Mouse (Mus musculus) midbrain, embryonic 14.5 days (tissue): Measurements from ENCODE around the gene Plac9a. TPM values are rescaled to one million over a fixed set of nuclear protein-coding genes. Genes with fewer than 3 reads are reported as not detected.
"Not testable (repeated sequence)": the region's sequence is repeated elsewhere in the genome, so short reads cannot be mapped to it uniquely, and the experiment has no call there.

Source experiments
- ATAC-seq: fragments of 200-750 bp; cut with Nextera tagmentation; 2 replicates; pipeline ENCODE4 v1.8.0; 2017; ENCODE audit warnings: moderate number of reproducible peaks, moderate library complexity; ENCODE audit not compliant: low FRiP score, low TSS enrichment
- DNase-seq: peaks from one replicate; pipeline ENCODE4 v3.0.0-alpha.2; 2015
- H3K27ac ChIP-seq: fragments of 300-500 bp; sonication (generic); replicated peaks from 2 replicates; pipeline ENCODE4 v1.5.1; 2014; ENCODE audit warnings: mild to moderate bottlenecking, low read depth, low read length, moderate library complexity
- H3K27me3 ChIP-seq: fragments of 300-500 bp; sonication (generic); 2 replicates; pipeline ENCODE4 v1.6.1; 2014; ENCODE audit warnings: low read length, control low read depth, mixed read lengths; ENCODE audit not compliant: control insufficient read depth, insufficient read depth
- H3K36me3 ChIP-seq: fragments of 300-500 bp; sonication (generic); 2 replicates; pipeline ENCODE4 v1.6.1; 2014; ENCODE audit warnings: low read length, control low read depth; ENCODE audit not compliant: control insufficient read depth, insufficient read depth
- H3K4me1 ChIP-seq: fragments of 300-500 bp; sonication (generic); 2 replicates; pipeline ENCODE4 v1.6.1; 2014; ENCODE audit warnings: mild to moderate bottlenecking, antibody characterized with exemption, low read length, control low read depth; ENCODE audit not compliant: control insufficient read depth, insufficient read depth
- H3K4me2 ChIP-seq: fragments of 300-500 bp; sonication (generic); 2 replicates; pipeline ENCODE4 v1.6.1; 2014; ENCODE audit warnings: mild to moderate bottlenecking, low read length, moderate library complexity
- H3K4me3 ChIP-seq: fragments of 300-500 bp; sonication (generic); replicated peaks from 2 replicates; pipeline ENCODE4 v1.5.1; 2014; ENCODE audit warnings: low read depth, low read length
- H3K9ac ChIP-seq: fragments of 300-500 bp; sonication (generic); replicated peaks from 2 replicates; pipeline ENCODE4 v1.6.1; 2014; ENCODE audit warnings: mild to moderate bottlenecking, low read length, moderate library complexity
- H3K9me3 ChIP-seq: fragments of 300-500 bp; sonication (generic); 2 replicates; pipeline ENCODE4 v1.6.1; 2016; ENCODE audit warnings: low read length, control low read depth, mixed read lengths; ENCODE audit not compliant: control insufficient read depth
- WGBS: fragments of 180-500 bp; shearing (Covaris S2); extraction: QIAGEN DNeasy Blood & Tissue Kit; methylation state at CpG from one replicate; pipeline ENCODE4 v1.1.7; 2014; 5-methylcytosine and 5-hydroxymethylcytosine counted together
- polyA plus RNA-seq: library from polyadenylated mRNA; unstranded; fragments of >200 nt; fragmentation: Nextera tagmentation; extraction: Ambion mirVana; gene quantifications from 2 replicates; pipeline ENCODE4 v1.2.1, GENCODE M21; 2014

Gene Plac9a
- polyA plus RNA-seq, 1 experiment from 2014 or later = not detected

DNA sequence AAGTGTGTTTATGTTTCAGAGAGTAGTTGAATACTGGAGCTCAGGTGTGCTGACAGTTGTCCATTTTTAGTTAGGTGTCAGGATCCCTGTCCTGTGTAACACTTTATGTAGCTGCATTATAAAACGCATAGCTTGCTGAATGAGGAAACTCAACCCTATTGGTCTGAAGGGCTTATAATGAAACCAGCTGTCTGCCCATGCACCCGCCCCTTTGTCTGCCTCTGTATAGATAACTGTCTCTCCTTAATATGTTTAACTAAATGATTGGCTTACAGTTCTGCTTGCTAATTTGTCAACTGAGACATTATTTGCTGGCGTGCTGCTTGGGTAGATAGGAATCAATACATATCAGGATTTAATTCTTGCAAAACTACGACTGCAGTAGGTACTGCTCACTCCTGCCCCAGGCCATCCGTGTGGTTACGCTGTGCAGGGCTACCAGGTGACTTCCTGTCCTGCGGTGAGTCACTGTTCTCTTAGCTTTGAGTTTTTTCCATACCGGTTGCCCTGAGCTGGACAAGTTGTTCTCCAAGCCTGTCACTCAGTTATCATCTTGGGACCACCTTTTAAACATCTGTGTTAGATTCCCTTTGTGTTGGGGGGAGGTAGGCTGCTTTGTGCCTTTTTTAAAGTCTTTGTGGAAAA is 47.5 kb downstream of the Plac9a start:
- Histone ChIP-seq H3K9ac (no peak overlapping the region), H3K4me1 (no peaks in the 10 kb centered on the region), H3K27ac (no peak overlapping the region), H3K4me3 (no peak overlapping the region), H3K9me3 (no peaks in the 10 kb centered on the region), H3K27me3 (no peaks in the 10 kb centered on the region), H3K4me2 (no peak overlapping the region), H3K36me3 (no peaks in the 10 kb centered on the region)
- DNase-seq = no peak
- 62% methylated on average over 8 of the region's 8 CpGs for WGBS
- no peak for ATAC-seq

- Histone ChIP-seq H3K27me3 (no peaks in the 10 kb centered on the region), H3K9ac (no peak overlapping the region), H3K9me3 (no peaks in the 10 kb centered on the region), H3K4me1 (no peaks in the 10 kb centered on the region), H3K4me3 (no peak overlapping the region), H3K27ac (no peak overlapping the region), H3K36me3 (no peaks in the 10 kb centered on the region), H3K4me2 (no peak overlapping the region)
- ATAC-seq = no peak
- no peak for DNase-seq
- WGBS = 91% methylated on average over 16 of the region's 16 CpGs
These were observed 49.0 kb downstream of the Plac9a start for GRCm38 (mm10) chr14:25853717-25854452.

GRCm38 (mm10) chr14:25853295-25853694 is 49.6 kb downstream of the Plac9a start:
- Histone ChIP-seq H3K9ac (no peak overlapping the region), H3K9me3 (no peaks in the 10 kb centered on the region), H3K4me3 (no peak overlapping the region), H3K27me3 (no peaks in the 10 kb centered on the region), H3K36me3 (no peaks in the 10 kb centered on the region), H3K4me1 (no peaks in the 10 kb centered on the region), H3K27ac (no peak overlapping the region), H3K4me2 (no peak overlapping the region)
- no peak for ATAC-seq
- 77% methylated on average over 6 of the region's 6 CpGs for WGBS
- DNase-seq = no peak

GRCm38 (mm10) chr14:25852121-25852561 is 50.8 kb downstream of the Plac9a start:
- H3K36me3 ChIP-seq = no peaks in the 10 kb centered on the region
- no peaks in the 10 kb centered on the region for H3K27me3 ChIP-seq
- 85% methylated on average over 11 of the region's 11 CpGs for WGBS
- no peak for DNase-seq
- ATAC-seq = no peak
- H3K27ac ChIP-seq = no peak overlapping the region
- no peak overlapping the region for H3K9ac ChIP-seq
- no peaks in the 10 kb centered on the region for H3K9me3 ChIP-seq
- H3K4me3 ChIP-seq = no peak overlapping the region
- no peak overlapping the region for H3K4me2 ChIP-seq
- H3K4me1 ChIP-seq = no peaks in the 10 kb centered on the region

DNA sequence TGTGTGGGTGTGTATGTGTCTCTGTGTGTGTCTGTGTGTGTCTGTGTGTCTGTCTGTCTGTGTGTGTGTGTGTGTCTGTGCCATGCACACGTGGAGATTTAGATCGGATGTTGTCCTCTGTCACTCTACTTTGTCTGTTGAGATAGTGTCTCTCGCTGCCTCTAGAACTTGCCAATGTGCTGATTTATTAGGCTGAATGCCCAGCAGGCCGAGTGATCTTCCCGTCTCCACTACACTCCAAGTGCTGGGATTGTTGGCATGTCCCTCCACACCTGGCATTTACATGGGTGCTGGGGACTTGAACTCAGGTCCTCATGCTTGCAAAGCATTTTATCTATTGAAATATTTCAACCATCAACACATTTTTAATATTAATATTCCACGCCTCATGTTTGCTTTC is 51.7 kb downstream of the Plac9a start:
- Histone ChIP-seq H3K4me2 (no peak overlapping the region), H3K9me3 (no peaks in the 10 kb centered on the region), H3K4me3 (no peak overlapping the region), H3K36me3 (no peaks in the 10 kb centered on the region), H3K9ac (no peak overlapping the region), H3K27ac (no peak overlapping the region), H3K4me1 (no peaks in the 10 kb centered on the region), H3K27me3 (no peaks in the 10 kb centered on the region)
- no peak for ATAC-seq
- no peak for DNase-seq
- 87% methylated on average over 6 of the region's 6 CpGs for WGBS

DNA sequence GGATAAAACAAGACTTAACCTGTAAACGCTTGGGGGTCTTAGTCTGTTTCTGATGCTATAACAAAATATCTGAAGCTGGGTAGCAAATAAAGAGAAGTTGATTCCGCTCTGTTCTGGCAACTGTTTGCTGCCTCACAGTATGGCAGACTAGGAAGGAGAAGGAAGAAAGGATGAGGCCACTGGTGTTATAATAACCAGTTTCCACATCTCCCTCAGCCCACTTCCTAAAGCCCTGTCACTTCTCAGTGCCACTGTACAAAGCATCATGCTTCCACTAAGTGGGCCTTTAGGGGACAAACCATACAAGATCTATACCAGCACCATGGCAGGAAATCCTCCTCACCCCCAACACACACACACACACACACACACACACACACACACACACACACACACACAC is 52.5 kb downstream of the Plac9a start:
- H3K27ac ChIP-seq = no peak overlapping the region
- WGBS = 95% methylated on average over 2 of the region's 2 CpGs
- H3K36me3 ChIP-seq = no peaks in the 10 kb centered on the region
- H3K27me3 ChIP-seq = no peaks in the 10 kb centered on the region
- no peaks in the 10 kb centered on the region for H3K9me3 ChIP-seq
- no peaks in the 10 kb centered on the region for H3K4me1 ChIP-seq
- ATAC-seq (no peak), DNase-seq (no peak)
- no peak overlapping the region for H3K4me2 ChIP-seq
- H3K4me3 ChIP-seq = no peak overlapping the region
- H3K9ac ChIP-seq = no peak overlapping the region

GRCm38 (mm10) chr14:25848708-25849107 is 54.2 kb downstream of the Plac9a start:
- H3K4me3 ChIP-seq, H3K4me2 ChIP-seq, H3K36me3 ChIP-seq, DNase-seq, H3K9ac ChIP-seq, ATAC-seq, H3K9me3 ChIP-seq, H3K4me1 ChIP-seq, H3K27me3 ChIP-seq, H3K27ac ChIP-seq: not testable (repeated sequence)
- 92% methylated on average over 3 of the region's 4 CpGs for WGBS

- H3K4me1 ChIP-seq = no peaks in the 10 kb centered on the region
- no peaks in the 10 kb centered on the region for H3K36me3 ChIP-seq
- DNase-seq (no peak), ATAC-seq (no peak)
- peaks cover 6% of the 10 kb centered on the region for H3K27me3 ChIP-seq
- whole genome bisulfite sequencing = 79% methylated on average over 6 of the region's 6 CpGs
- no peaks in the 10 kb centered on the region for H3K9me3 ChIP-seq
- H3K4me3 ChIP-seq = no peak overlapping the region
- H3K27ac ChIP-seq = no peak overlapping the region
- no peak overlapping the region for H3K4me2 ChIP-seq
- no peak overlapping the region for H3K9ac ChIP-seq
These were observed 54.7 kb downstream of the Plac9a start for GRCm38 (mm10) chr14:25848237-25848636.

DNA sequence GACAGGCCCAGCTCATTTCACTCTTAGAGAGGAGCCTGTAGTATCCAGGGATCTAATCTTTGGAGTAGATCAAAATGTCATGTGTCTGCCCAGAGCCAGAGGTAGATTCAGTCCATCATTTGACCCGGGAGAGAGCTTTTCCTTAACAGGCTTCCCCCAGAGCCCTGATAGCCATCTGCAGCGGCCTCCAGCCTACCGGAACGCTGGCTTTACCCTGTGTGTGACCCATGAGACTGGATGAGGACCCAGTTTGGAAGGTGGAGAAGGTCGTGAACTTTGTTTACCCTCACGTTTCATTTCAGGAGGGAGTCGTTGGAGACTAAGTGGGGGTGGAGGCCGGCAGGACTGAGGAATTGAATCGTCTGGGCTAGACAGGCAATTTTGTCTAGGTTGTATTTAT is 55.2 kb downstream of the Plac9a start:
- 36% methylated on average over 9 of the region's 9 CpGs for WGBS

More for the DNA sequence above, 55.2 kb downstream of the Plac9a start:
- no peak for ATAC-seq
- DNase-seq = no peak
- no peak overlapping the region for H3K4me3 ChIP-seq
- peaks cover 11% of the 10 kb centered on the region for H3K27me3 ChIP-seq
- H3K4me1 ChIP-seq = peaks cover 2% of the 10 kb centered on the region; the same call in 1 of the 2 replicates
- H3K27ac ChIP-seq = no peak overlapping the region
- H3K36me3 ChIP-seq = no peaks in the 10 kb centered on the region
- H3K9ac ChIP-seq = no peak overlapping the region
- H3K9me3 ChIP-seq = no peaks in the 10 kb centered on the region
- H3K4me2 ChIP-seq = no peak overlapping the region
